Mouse (Mus musculus) forebrain, postnatal 0 days (tissue): Measurements from ENCODE around the gene Atat1. TPM values are rescaled to one million over a fixed set of nuclear protein-coding genes. Genes with fewer than 3 reads are reported as not detected.

Experiments used
- ATAC-seq: fragments of 200-750 bp; cut with Nextera tagmentation; 2 replicates; pipeline ENCODE4 v1.8.0; 2017; ENCODE audit warnings: mild to moderate bottlenecking, moderate library complexity
- DNase-seq: peaks from one replicate; pipeline ENCODE4 v3.0.0-alpha.2; 2015
- H3K27ac ChIP-seq: fragments of 300-500 bp; sonication (generic); 2 replicates; pipeline ENCODE4 v1.5.1; 2014; ENCODE audit warnings: low read depth, mild to moderate bottlenecking, antibody characterized with exemption, low read length, moderate library complexity, mixed read lengths
- H3K27me3 ChIP-seq: fragments of 300-500 bp; sonication (generic); 2 replicates; pipeline ENCODE4 v1.6.1; 2014; ENCODE audit warnings: mild to moderate bottlenecking, low read length, mixed read lengths; ENCODE audit not compliant: insufficient read depth
- H3K36me3 ChIP-seq: fragments of 300-500 bp; sonication (generic); 2 replicates; pipeline ENCODE4 v1.6.1; 2014; ENCODE audit warnings: mild to moderate bottlenecking, moderate library complexity; ENCODE audit not compliant: insufficient read depth
- H3K4me1 ChIP-seq: fragments of 300-500 bp; sonication (generic); 2 replicates; pipeline ENCODE4 v1.6.1; 2014; ENCODE audit warnings: antibody characterized with exemption; ENCODE audit not compliant: insufficient read depth
- H3K4me2 ChIP-seq: fragments of 300-500 bp; sonication (generic); 2 replicates; pipeline ENCODE4 v1.6.1; 2014; ENCODE audit warnings: low read depth, mild to moderate bottlenecking, moderate library complexity
- H3K4me3 ChIP-seq: fragments of 300-500 bp; sonication (generic); 2 replicates; pipeline ENCODE4 v1.5.1; 2014; ENCODE audit warnings: low read depth, low read length, mixed read lengths
- H3K9ac ChIP-seq: fragments of 300-500 bp; sonication (generic); 2 replicates; pipeline ENCODE4 v1.6.1; 2014; ENCODE audit warnings: mild to moderate bottlenecking
- H3K9me3 ChIP-seq: fragments of 300-500 bp; sonication (generic); 2 replicates; pipeline ENCODE4 v1.6.1; 2016; ENCODE audit warnings: low read length
- CTCF ChIP-seq: sonication (generic); IDR thresholded peaks from 2 replicates; pipeline ENCODE4 v1.5.1; 2016; ENCODE audit warnings: antibody characterized with exemption, control low read depth, low read depth
- WGBS: fragments of 180-500 bp; shearing (Covaris S2); extraction: QIAGEN DNeasy Blood & Tissue Kit; methylation state at CpG from one replicate; pipeline ENCODE4 v1.1.7; 2014; 5-methylcytosine and 5-hydroxymethylcytosine counted together
- microRNA counts: library from miRNA; unstranded; fragments of <30 nt; microRNA quantifications from one replicate; lab custom pipeline; 2015
- microRNA-seq, 2 experiments: library from miRNA; unstranded; fragments of <30 nt; microRNA quantifications; one replicate each; pipeline ENCODE4; 2016
- polyA plus RNA-seq: library from polyadenylated mRNA; unstranded; fragments of >200 nt; fragmentation: Nextera tagmentation; extraction: Ambion mirVana; gene quantifications from 2 replicates; pipeline ENCODE4 v1.2.1, GENCODE M21; 2015
- total RNA-seq: library from RNA; depleted of rRNA; stranded (reverse); fragments of >200 nt; gene quantifications from 2 replicates; pipeline ENCODE4 v1.2.3, GENCODE M21; 2014; rRNA removed

Gene Atat1
- total and polyA plus RNA-seq, 2 experiments from 2014 or later, result 218 to 379 TPM

GRCm38 (mm10) chr17:35861198-35861857, 48.5 kb downstream of the Atat1 start, which contains the start of gene Nrm:
Nrm (plus strand) TSS chr17:35861318.
- DNase-seq, result peak; percentile 94
- Histone ChIP-seq H3K27me3 (no peaks in the 10 kb centered on the region), H3K4me1 (peaks cover 7% of the 10 kb centered on the region; the same call in 1 of the 2 replicates), H3K9me3 (no peaks in the 10 kb centered on the region), H3K9ac (peak within 1 kb of the TSS; percentile 80), H3K36me3 (peaks cover 7% of the 10 kb centered on the region; the same call in 1 of the 2 replicates), H3K27ac (peak within 1 kb of the TSS; percentile 94), H3K4me3 (peak within 1 kb of the TSS; percentile 76), H3K4me2 (peak within 1 kb of the TSS; percentile 60)
- WGBS, result 2% methylated on average over 47 of the region's 47 CpGs
- ATAC-seq, result peak; percentile 95
- peak; percentile 70 for TF ChIP-seq CTCF

GRCm38 (mm10) chr17:35860831-35861197, 49.1 kb downstream of the Atat1 start:
- no peak for DNase-seq
- Histone ChIP-seq H3K4me1 (peaks cover 7% of the 10 kb centered on the region; the same call in 1 of the 2 replicates), H3K4me3 (peak overlapping the region; percentile 76), H3K36me3 (peaks cover 7% of the 10 kb centered on the region; the same call in 1 of the 2 replicates), H3K27ac (peak overlapping the region; percentile 94), H3K9me3 (no peaks in the 10 kb centered on the region), H3K27me3 (no peaks in the 10 kb centered on the region), H3K9ac (peak overlapping the region; percentile 80), H3K4me2 (peak overlapping the region; percentile 60)
- ATAC-seq, result no peak; the same call in 1 of the 2 replicates
- TF ChIP-seq CTCF, result no peak
- WGBS, result 4% methylated on average over 12 of the region's 12 CpGs

GRCm38 (mm10) chr17:35859835-35860234, 50.0 kb downstream of the Atat1 start:
- Histone ChIP-seq H3K27me3 (no peaks in the 10 kb centered on the region), H3K27ac (no peak overlapping the region), H3K9ac (no peak overlapping the region), H3K4me2 (no peak overlapping the region), H3K4me3 (no peak overlapping the region), H3K4me1 (0 out of 2 replicates have a peak, but pooled peaks cover 7% of the 10 kb centered on the region), H3K36me3 (peaks cover 11% of the 10 kb centered on the region; the same call in 1 of the 2 replicates), H3K9me3 (no peaks in the 10 kb centered on the region)
- TF ChIP-seq CTCF, result no peak
- DNase-seq (no peak), ATAC-seq (no peak)
- 78% methylated on average over 2 of the region's 2 CpGs for WGBS

GRCm38 (mm10) chr17:35859371-35859770, 50.5 kb downstream of the Atat1 start:
- Histone ChIP-seq H3K9ac (no peak overlapping the region), H3K4me2 (no peak overlapping the region), H3K4me3 (no peak overlapping the region), H3K36me3 (peaks cover 15% of the 10 kb centered on the region; the same call in 1 of the 2 replicates), H3K4me1 (0 out of 2 replicates have a peak, but pooled peaks cover 7% of the 10 kb centered on the region), H3K9me3 (no peaks in the 10 kb centered on the region), H3K27ac (no peak overlapping the region), H3K27me3 (no peaks in the 10 kb centered on the region)
- TF ChIP-seq CTCF, result no peak
- ATAC-seq (no peak), DNase-seq (no peak)
- 96% methylated on average over 1 of the region's 1 CpGs for WGBS

- Histone ChIP-seq H3K27me3 (no peaks in the 10 kb centered on the region), H3K9me3 (no peaks in the 10 kb centered on the region), H3K4me3 (no peak overlapping the region), H3K36me3 (peaks cover 85% of the 10 kb centered on the region), H3K27ac (no peak overlapping the region), H3K4me2 (no peak overlapping the region), H3K4me1 (no peaks in the 10 kb centered on the region), H3K9ac (no peak overlapping the region)
- ATAC-seq, result no peak
- DNase-seq, result no peak
- 89% methylated on average over 3 of the region's 3 CpGs for WGBS
- TF ChIP-seq CTCF, result no peak
Measured at GRCm38 (mm10) chr17:35850974-35851373, 58.9 kb downstream of the Atat1 start.

GRCm38 (mm10) chr17:35848112-35848511, 61.8 kb downstream of the Atat1 start:
- H3K36me3 ChIP-seq, result peaks cover 74% of the 10 kb centered on the region
- 67% methylated on average over 1 of the region's 1 CpGs for WGBS

More at GRCm38 (mm10) chr17:35848112-35848511, 61.8 kb downstream of the Atat1 start:
- Histone ChIP-seq H3K27me3 (no peaks in the 10 kb centered on the region), H3K27ac (no peak overlapping the region), H3K4me1 (no peaks in the 10 kb centered on the region), H3K4me3 (no peak overlapping the region), H3K9ac (no peak overlapping the region), H3K9me3 (no peaks in the 10 kb centered on the region), H3K4me2 (no peak overlapping the region)
- DNase-seq (no peak), ATAC-seq (peak; percentile 38; the same call in 1 of the 2 replicates)
- TF ChIP-seq CTCF, result no peak; the same call in none of the 2 replicates

MicroRNAs within 50 kb of the gene (microRNA counts, 519-probe panel; counts per million panel counts)
- microRNA mmu-miR-1894-3p (lab: Ali Mortazavi, UCI) (not detected), microRNA mmu-miR-1894-5p (lab: Ali Mortazavi, UCI) (not detected)

Small RNA genes within 50 kb of the gene (microRNA-seq; reads per million reads assigned to microRNA genes)
- gene Gm28033 (0 to 0.37 reads per million in 2 experiments), gene Mir1894 (0 to 0.37 reads per million in 2 experiments)

Other genes with a start within 250 kb of the Atat1 start
- 29.5 and 42.0 TPM in 2 replicates for gene Vars2, start 242.5 kb downstream of the Atat1 start, total RNA-seq
- gene Vars2, start 242.5 kb downstream of the Atat1 start, polyA plus RNA-seq, result 8.5 and 10.4 TPM in 2 replicates
- 21.2 and 30.9 TPM in 2 replicates for gene Gtf2h4, start 236.3 kb downstream of the Atat1 start, total RNA-seq
- gene Gtf2h4, start 236.3 kb downstream of the Atat1 start, polyA plus RNA-seq, result 20.9 and 22.1 TPM in 2 replicates
- gene Ddr1, start 205.5 kb downstream of the Atat1 start, total RNA-seq, result 53.0 and 59.8 TPM in 2 replicates
- gene Ddr1, start 205.5 kb downstream of the Atat1 start, polyA plus RNA-seq, result 37.3 and 51.2 TPM in 2 replicates
- 8.9 and 9.0 TPM in 2 replicates for gene Ier3, start 88.4 kb downstream of the Atat1 start, total RNA-seq
- gene Ier3, start 88.4 kb downstream of the Atat1 start, polyA plus RNA-seq, result 13.0 and 13.1 TPM in 2 replicates
- gene Flot1, start 86.8 kb downstream of the Atat1 start, total RNA-seq, result 90.4 and 103 TPM in 2 replicates
- gene Flot1, start 86.8 kb downstream of the Atat1 start, polyA plus RNA-seq, result 104 and 113 TPM in 2 replicates
- 3,707 and 3,724 TPM in 2 replicates for gene Tubb5, start 71.8 kb downstream of the Atat1 start, total RNA-seq
- gene Tubb5, start 71.8 kb downstream of the Atat1 start, polyA plus RNA-seq, result 2,151 and 2,226 TPM in 2 replicates
- 15.3 and 20.4 TPM in 2 replicates for gene Mdc1, start 68.6 kb downstream of the Atat1 start, total RNA-seq
- 3.0 and 4.4 TPM in 2 replicates for gene Mdc1, start 68.6 kb downstream of the Atat1 start, polyA plus RNA-seq
- 6.1 and 9.7 TPM in 2 replicates for gene Nrm, start 48.8 kb downstream of the Atat1 start, total RNA-seq
- 13.1 and 15.6 TPM in 2 replicates for gene Nrm, start 48.8 kb downstream of the Atat1 start, polyA plus RNA-seq
- gene Ppp1r18, start 44.5 kb downstream of the Atat1 start, total RNA-seq, result 29.5 and 38.9 TPM in 2 replicates
- 22.3 and 23.3 TPM in 2 replicates for gene Ppp1r18, start 44.5 kb downstream of the Atat1 start, polyA plus RNA-seq
- 33.0 and 33.2 TPM in 2 replicates for gene Dhx16, start 30.3 kb downstream of the Atat1 start, total RNA-seq
- gene Dhx16, start 30.3 kb downstream of the Atat1 start, polyA plus RNA-seq, result 21.8 and 22.1 TPM in 2 replicates
- gene 2310061I04Rik, start 12.6 kb downstream of the Atat1 start, total RNA-seq, result 31.6 and 32.8 TPM in 2 replicates
- gene 2310061I04Rik, start 12.6 kb downstream of the Atat1 start, polyA plus RNA-seq, result 56.7 and 66.3 TPM in 2 replicates
- 34.5 and 44.5 TPM in 2 replicates for gene Mrps18b, start 6.3 kb upstream of the Atat1 start, total RNA-seq
- 65.5 and 69.7 TPM in 2 replicates for gene Mrps18b, start 6.3 kb upstream of the Atat1 start, polyA plus RNA-seq
- gene Ppp1r10, start 6.4 kb upstream of the Atat1 start, total RNA-seq, result 42.9 and 60.2 TPM in 2 replicates
- gene Ppp1r10, start 6.4 kb upstream of the Atat1 start, polyA plus RNA-seq, result 23.2 and 32.5 TPM in 2 replicates
- 55.9 and 60.4 TPM in 2 replicates for gene Abcf1, start 59.7 kb upstream of the Atat1 start, total RNA-seq
- 89.0 and 101 TPM in 2 replicates for gene Abcf1, start 59.7 kb upstream of the Atat1 start, polyA plus RNA-seq
- 86.2 and 115 TPM in 2 replicates for gene Gnl1, start 69.8 kb upstream of the Atat1 start, total RNA-seq
- gene Gnl1, start 69.8 kb upstream of the Atat1 start, polyA plus RNA-seq, result 63.1 and 83.4 TPM in 2 replicates
- gene Prr3, start 70.2 kb upstream of the Atat1 start, total RNA-seq, result 38.4 and 49.8 TPM in 2 replicates
- gene Prr3, start 70.2 kb upstream of the Atat1 start, polyA plus RNA-seq, result 83.1 and 93.9 TPM in 2 replicates
- 0.33 and 1.0 TPM in 2 replicates for gene H2-T24, start 110.5 kb upstream of the Atat1 start, total RNA-seq
- gene H2-T24, start 110.5 kb upstream of the Atat1 start, polyA plus RNA-seq, result 1.6 and 4.7 TPM in 2 replicates
- 9.0 and 10.2 TPM in 2 replicates for gene H2-T23, start 122.8 kb upstream of the Atat1 start, total RNA-seq
- gene H2-T23, start 122.8 kb upstream of the Atat1 start, polyA plus RNA-seq, result 6.4 and 6.9 TPM in 2 replicates
- 10.3 and 13.1 TPM in 2 replicates for gene H2-T22, start 132.7 kb upstream of the Atat1 start, total RNA-seq
- gene H2-T22, start 132.7 kb upstream of the Atat1 start, polyA plus RNA-seq, result 6.2 and 6.5 TPM in 2 replicates
- gene Gm6034, start 132.9 kb upstream of the Atat1 start, total RNA-seq, result 0.31 TPM in 1 of 2 replicates, not detected in the other
- gene Gm6034, start 132.9 kb upstream of the Atat1 start, polyA plus RNA-seq, result not detected in 2 replicates
- 0.15 TPM in 1 of 2 replicates, not detected in the other for gene Gm11127, start 148.3 kb upstream of the Atat1 start, total RNA-seq
- gene Gm11127, start 148.3 kb upstream of the Atat1 start, polyA plus RNA-seq, result not detected in 2 replicates
- not detected in 2 replicates for gene Gm19684, start 211.6 kb upstream of the Atat1 start, total RNA-seq
- gene Gm19684, start 211.6 kb upstream of the Atat1 start, polyA plus RNA-seq, result not detected in 2 replicates
- not detected in 2 replicates for gene Gm7030, start 219.3 kb upstream of the Atat1 start, total RNA-seq
- gene Gm7030, start 219.3 kb upstream of the Atat1 start, polyA plus RNA-seq, result not detected in 2 replicates